Mouse (Mus musculus): ENCODE measurements around the gene Tpk1. TPM values are rescaled to one million over a fixed set of nuclear protein-coding genes. Genes with fewer than 3 reads are reported as not detected.
A peak's percentile ranks its signal among the peaks of the same experiment; 100 is the strongest.

Gene Tpk1
- polyA plus RNA-seq (2014; fragmentation: Nextera tagmentation; extraction: Ambion mirVana) = 4.9 and 6.0 TPM in 2 replicates

DNA sequence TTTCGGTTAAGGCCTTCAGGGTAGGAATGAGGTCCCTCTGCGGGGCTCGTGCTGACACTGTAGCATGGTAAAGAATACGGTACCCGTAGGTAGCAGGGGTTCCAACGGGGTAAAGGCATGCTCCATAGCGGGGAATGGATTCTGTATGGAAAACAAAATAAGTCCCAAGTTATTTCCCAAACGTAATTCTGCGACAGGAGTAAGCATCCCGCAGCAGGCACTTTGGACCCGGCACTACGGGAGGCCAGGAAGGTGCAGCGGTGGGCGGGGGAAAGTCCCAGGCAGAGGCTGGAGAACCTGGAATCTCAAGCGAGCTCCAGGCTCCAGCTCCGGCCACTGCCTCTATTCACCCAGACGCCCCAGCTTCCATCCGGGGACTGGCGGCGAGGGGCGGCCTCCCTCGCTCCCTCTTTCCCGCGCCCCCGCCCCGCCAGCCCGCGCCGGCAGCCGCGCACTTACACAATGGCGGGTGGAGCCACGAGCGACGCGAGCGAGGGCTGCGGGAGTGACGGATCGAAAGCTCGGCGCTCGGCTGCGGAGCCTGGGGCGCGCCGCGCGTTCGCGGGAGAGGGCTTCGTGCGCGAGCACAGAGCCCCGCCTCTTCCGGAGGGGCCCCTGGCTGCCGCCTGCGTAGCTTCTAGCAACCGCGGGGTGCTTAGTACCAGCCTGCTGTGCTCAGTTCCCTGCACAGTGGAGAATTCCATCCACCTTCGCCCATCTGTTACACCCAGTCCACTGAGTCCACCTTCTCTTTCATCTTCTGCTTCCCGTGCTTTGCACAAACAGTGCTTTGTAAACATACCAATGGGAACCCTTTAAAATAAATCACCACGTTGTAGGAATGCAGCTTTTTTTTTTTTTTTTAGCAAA is at the start of gene Tpk1:
Gene Tpk1 (minus strand): TSS at position 602 of the 870 bp plus-strand sequence.
- peak within 1 kb of the TSS; percentile 86 for H3K27ac ChIP-seq (ENCODE audit: low read depth, low read length)
- under 1% methylated on average over 59 of the region's 63 CpGs for WGBS
- H3K4me3 ChIP-seq (ENCODE audit: low read depth, low read length) = peak within 1 kb of the TSS; percentile 54
- ATAC-seq (ENCODE audit: low FRiP score) (peak; percentile 99), DNase-seq (ENCODE audit: low spot score, missing footprints) (peak; percentile 100)
- no peaks in the 10 kb centered on the region for H3K27me3 ChIP-seq (ENCODE audit: control insufficient read depth, insufficient read depth, low read length)
- H3K36me3 ChIP-seq (ENCODE audit: control insufficient read depth, insufficient read depth, low read length) = no peaks in the 10 kb centered on the region
- H3K4me1 ChIP-seq (ENCODE audit: control insufficient read depth, insufficient read depth, low read length) = peaks cover 2% of the 10 kb centered on the region; the same call in 1 of the 2 replicates
- no peaks in the 10 kb centered on the region for H3K9me3 ChIP-seq (ENCODE audit: control insufficient read depth, low read length)
- peak within 1 kb of the TSS; percentile 83 for H3K9ac ChIP-seq (ENCODE audit: low read length)
- H3K4me2 ChIP-seq = peak within 1 kb of the TSS; percentile 49

DNA sequence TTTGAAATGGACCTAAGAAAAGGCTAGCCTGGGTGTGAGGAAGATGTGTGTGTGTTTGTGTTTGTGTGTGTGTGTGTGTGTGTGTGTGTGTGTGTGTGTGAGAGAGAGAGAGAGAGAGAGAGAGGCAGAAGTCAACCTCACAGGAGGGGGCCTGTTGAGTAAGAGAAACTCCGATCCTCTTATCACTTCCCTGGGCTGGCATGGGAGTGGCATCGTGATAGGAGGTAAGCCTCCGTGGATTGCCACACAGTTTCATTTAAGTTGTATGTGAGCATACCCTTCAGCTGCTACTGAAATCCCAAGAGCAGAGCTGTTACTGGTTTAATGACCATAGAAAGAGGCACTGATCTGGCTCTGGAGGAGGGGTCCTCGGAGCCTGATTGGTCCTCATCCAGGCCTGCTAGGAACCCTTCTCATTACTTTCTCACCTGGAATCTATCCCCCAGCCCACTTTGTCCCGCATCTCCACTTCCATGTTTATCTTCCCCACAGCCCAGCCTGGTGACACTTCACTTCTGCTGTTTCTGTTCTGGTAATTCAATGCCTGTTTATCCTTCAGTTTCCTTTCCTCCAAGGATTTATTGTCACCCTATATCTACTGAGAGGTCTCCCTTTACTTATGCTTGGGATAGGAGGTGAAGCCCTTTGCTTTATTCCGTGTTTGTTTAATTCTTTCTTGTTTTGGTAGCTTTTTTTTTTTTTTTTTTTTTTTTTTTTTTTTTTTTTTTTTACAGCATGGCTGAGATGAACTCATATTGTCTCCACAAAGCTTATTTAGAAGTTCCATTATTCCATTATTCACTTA is 36.9 kb upstream of the Tpk1 start:
- H3K4me3 ChIP-seq (ENCODE audit: low read depth, low read length) = no peak overlapping the region
- H3K4me1 ChIP-seq (ENCODE audit: control insufficient read depth, insufficient read depth, low read length) = no peaks in the 10 kb centered on the region
- 81% methylated on average over 6 of the region's 6 CpGs for WGBS
- H3K27me3 ChIP-seq (ENCODE audit: control insufficient read depth, insufficient read depth, low read length) = no peaks in the 10 kb centered on the region
- H3K27ac ChIP-seq (ENCODE audit: low read depth, low read length) = no peak overlapping the region
- no peak overlapping the region for H3K9ac ChIP-seq (ENCODE audit: low read length)
- ATAC-seq (ENCODE audit: low FRiP score) (no peak), DNase-seq (ENCODE audit: low spot score, missing footprints) (no peak)
- no peaks in the 10 kb centered on the region for H3K9me3 ChIP-seq (ENCODE audit: control insufficient read depth, low read length)
- H3K36me3 ChIP-seq (ENCODE audit: control insufficient read depth, insufficient read depth, low read length) = no peaks in the 10 kb centered on the region
- H3K4me2 ChIP-seq = no peak overlapping the region

DNA sequence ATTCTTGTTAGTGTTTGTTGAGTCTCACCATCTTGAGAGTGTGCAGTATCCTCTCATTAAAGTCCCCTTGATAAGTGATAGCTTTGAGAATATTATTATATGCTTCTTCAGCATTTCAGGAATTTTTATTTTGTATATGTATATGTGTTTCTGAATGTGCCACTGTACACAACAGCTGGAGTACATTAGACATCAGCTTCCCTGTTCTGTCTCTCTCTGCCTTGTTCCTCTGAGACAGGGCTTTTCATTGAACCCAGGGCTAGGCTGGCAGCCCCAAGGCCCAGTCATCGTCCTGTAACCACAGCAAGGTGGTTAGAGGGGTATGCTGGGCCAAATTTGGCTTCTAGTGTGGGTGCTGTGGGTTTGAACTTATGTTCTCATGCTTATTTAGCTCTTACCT is 25.8 kb upstream of the Tpk1 start:
- Histone ChIP-seq H3K27me3 (ENCODE audit: control insufficient read depth, insufficient read depth, low read length) (no peaks in the 10 kb centered on the region), H3K4me2 (no peak overlapping the region), H3K4me3 (ENCODE audit: low read depth, low read length) (no peak overlapping the region), H3K27ac (ENCODE audit: low read depth, low read length) (no peak overlapping the region), H3K9ac (ENCODE audit: low read length) (no peak overlapping the region), H3K4me1 (ENCODE audit: control insufficient read depth, insufficient read depth, low read length) (no peaks in the 10 kb centered on the region), H3K36me3 (ENCODE audit: control insufficient read depth, insufficient read depth, low read length) (no peaks in the 10 kb centered on the region), H3K9me3 (ENCODE audit: control insufficient read depth, low read length) (no peaks in the 10 kb centered on the region)
- WGBS = 91% methylated on average over 1 of the region's 1 CpGs
- ATAC-seq (ENCODE audit: low FRiP score) = no peak
- DNase-seq (ENCODE audit: low spot score, missing footprints) = no peak

DNA sequence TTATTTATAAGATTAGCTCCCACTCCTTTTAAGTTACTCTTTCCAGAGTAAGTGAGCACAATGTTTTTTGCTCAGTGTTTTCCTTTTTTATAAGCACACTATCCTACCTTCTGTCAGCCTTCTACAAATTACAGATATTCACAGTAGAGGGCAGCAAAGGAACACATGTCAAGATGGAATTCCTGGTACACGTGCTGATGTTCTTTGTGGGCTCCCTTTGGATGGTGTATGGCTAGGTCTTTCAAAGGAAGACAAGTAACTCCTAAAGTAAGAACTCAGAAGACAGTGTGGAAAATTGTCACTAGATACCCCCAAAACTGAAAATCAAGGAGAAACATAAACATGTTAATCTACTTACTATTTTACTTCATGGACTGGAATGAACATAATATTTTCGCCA is 19.9 kb upstream of the Tpk1 start:
- Histone ChIP-seq H3K4me2 (no peak overlapping the region), H3K4me3 (ENCODE audit: low read depth, low read length) (no peak overlapping the region), H3K4me1 (ENCODE audit: control insufficient read depth, insufficient read depth, low read length) (no peaks in the 10 kb centered on the region), H3K9ac (ENCODE audit: low read length) (no peak overlapping the region), H3K36me3 (ENCODE audit: control insufficient read depth, insufficient read depth, low read length) (no peaks in the 10 kb centered on the region), H3K27me3 (ENCODE audit: control insufficient read depth, insufficient read depth, low read length) (no peaks in the 10 kb centered on the region), H3K27ac (ENCODE audit: low read depth, low read length) (no peak overlapping the region), H3K9me3 (ENCODE audit: control insufficient read depth, low read length) (no peaks in the 10 kb centered on the region)
- WGBS = 51% methylated on average over 2 of the region's 2 CpGs
- peak; percentile 82 for DNase-seq (ENCODE audit: low spot score, missing footprints)
- peak; percentile 80 for ATAC-seq (ENCODE audit: low FRiP score)

DNA sequence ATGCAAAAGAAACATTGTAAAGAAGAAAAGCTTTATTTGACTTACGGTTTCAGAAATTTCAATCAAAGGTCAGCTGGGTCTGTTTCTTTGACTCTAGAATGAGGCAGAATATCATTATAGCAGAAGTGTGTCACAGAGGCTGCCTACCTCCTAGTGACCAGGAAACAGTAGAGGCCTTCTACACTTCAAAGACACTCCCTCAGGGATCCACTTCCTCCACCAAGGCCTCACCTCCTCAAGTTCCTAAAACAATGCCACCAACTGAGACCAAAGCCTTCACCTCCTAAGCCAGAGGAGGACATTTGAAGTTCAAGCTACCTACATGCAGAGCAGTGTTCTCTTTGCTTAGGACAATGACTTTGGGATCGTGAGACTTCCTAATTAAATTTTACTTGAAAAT is 16.5 kb upstream of the Tpk1 start:
- no peaks in the 10 kb centered on the region for H3K9me3 ChIP-seq (ENCODE audit: control insufficient read depth, low read length)
- no peak overlapping the region for H3K4me2 ChIP-seq
- no peak overlapping the region for H3K27ac ChIP-seq (ENCODE audit: low read depth, low read length)
- DNase-seq (ENCODE audit: low spot score, missing footprints) (peak; percentile 74), ATAC-seq (ENCODE audit: low FRiP score) (no peak)
- WGBS = 47% methylated on average over 2 of the region's 2 CpGs
- H3K4me1 ChIP-seq (ENCODE audit: control insufficient read depth, insufficient read depth, low read length) = no peaks in the 10 kb centered on the region
- no peak overlapping the region for H3K9ac ChIP-seq (ENCODE audit: low read length)
- no peak overlapping the region for H3K4me3 ChIP-seq (ENCODE audit: low read depth, low read length)
- H3K36me3 ChIP-seq (ENCODE audit: control insufficient read depth, insufficient read depth, low read length) = no peaks in the 10 kb centered on the region
- H3K27me3 ChIP-seq (ENCODE audit: control insufficient read depth, insufficient read depth, low read length) = no peaks in the 10 kb centered on the region

DNA sequence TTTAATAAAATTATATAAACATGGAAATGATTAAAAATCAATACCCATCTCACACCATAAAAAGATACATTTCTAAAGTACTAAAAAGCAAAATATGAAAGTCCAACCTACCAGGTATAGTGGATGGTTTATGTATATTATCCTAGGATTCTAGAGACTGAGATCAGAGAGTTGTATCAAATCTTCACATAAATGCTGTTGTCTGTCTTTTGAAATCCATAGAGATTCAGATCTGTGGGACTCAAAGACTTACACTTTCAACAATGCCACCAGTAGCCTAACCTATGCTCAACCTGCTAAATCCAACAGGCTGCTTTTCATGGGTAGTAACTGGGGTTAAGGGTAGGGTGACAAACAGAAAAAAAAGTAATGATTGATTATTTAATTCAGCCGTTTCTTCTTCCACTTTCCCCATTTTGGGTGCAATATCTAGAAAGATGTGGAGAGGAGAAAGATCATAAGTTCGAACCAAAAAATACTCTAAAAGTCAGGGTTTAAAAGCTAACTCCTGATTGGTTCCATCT is 12.7 kb upstream of the Tpk1 start:
- H3K4me3 ChIP-seq (ENCODE audit: low read depth, low read length) = no peak overlapping the region
- no peaks in the 10 kb centered on the region for H3K4me1 ChIP-seq (ENCODE audit: control insufficient read depth, insufficient read depth, low read length)
- H3K27ac ChIP-seq (ENCODE audit: low read depth, low read length) = no peak overlapping the region
- H3K4me2 ChIP-seq = no peak overlapping the region
- no peaks in the 10 kb centered on the region for H3K36me3 ChIP-seq (ENCODE audit: control insufficient read depth, insufficient read depth, low read length)
- 99% methylated on average over 2 of the region's 2 CpGs for WGBS
- no peak for ATAC-seq (ENCODE audit: low FRiP score)
- no peaks in the 10 kb centered on the region for H3K9me3 ChIP-seq (ENCODE audit: control insufficient read depth, low read length)
- peak; percentile 45 for DNase-seq (ENCODE audit: low spot score, missing footprints)
- no peaks in the 10 kb centered on the region for H3K27me3 ChIP-seq (ENCODE audit: control insufficient read depth, insufficient read depth, low read length)
- no peak overlapping the region for H3K9ac ChIP-seq (ENCODE audit: low read length)

DNA sequence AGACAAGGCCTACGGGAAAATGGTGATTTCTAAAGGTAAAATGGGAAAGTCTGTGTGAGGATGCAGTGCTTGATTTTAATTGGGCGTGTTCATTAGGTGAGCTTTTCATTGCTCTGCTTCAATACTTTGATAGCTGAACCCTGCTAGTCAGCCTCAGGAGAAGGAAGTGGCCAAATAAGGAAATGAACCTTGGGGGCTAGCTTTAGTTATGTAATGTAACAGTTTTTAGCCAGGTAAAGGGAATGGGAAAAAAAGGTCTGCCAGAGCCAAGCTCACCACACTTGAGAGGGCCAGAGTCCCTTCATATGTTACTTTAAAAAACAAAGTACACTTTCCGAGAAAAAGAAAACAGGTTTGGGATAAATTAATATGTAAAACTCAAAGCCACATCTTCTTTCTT is 11.5 kb upstream of the Tpk1 start:
- no peaks in the 10 kb centered on the region for H3K9me3 ChIP-seq (ENCODE audit: control insufficient read depth, low read length)
- DNase-seq (ENCODE audit: low spot score, missing footprints) (peak; percentile 62), ATAC-seq (ENCODE audit: low FRiP score) (no peak)
- no peaks in the 10 kb centered on the region for H3K4me1 ChIP-seq (ENCODE audit: control insufficient read depth, insufficient read depth, low read length)
- H3K27me3 ChIP-seq (ENCODE audit: control insufficient read depth, insufficient read depth, low read length) = no peaks in the 10 kb centered on the region
- no peak overlapping the region for H3K27ac ChIP-seq (ENCODE audit: low read depth, low read length)
- H3K4me2 ChIP-seq = no peak overlapping the region
- WGBS = 83% methylated on average over 3 of the region's 3 CpGs
- no peaks in the 10 kb centered on the region for H3K36me3 ChIP-seq (ENCODE audit: control insufficient read depth, insufficient read depth, low read length)
- H3K9ac ChIP-seq (ENCODE audit: low read length) = no peak overlapping the region
- no peak overlapping the region for H3K4me3 ChIP-seq (ENCODE audit: low read depth, low read length)

DNA sequence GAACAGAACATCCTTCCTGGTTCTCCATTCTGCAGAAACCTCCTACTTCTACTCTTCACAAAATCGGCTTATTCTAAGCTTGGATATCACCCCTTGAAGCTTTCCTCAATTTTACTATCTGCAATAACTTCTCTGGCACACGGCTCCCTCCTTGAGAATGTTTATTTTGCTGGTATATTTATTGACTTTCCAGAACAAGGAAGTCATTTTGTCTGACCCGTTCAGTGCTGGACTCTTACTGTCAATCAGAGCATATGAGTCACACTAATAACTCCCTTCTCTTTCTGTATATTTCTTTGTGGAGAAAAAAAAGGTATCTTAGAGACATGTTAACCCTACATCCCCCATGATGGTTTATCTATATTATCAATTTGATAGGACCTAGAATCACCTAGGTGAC is 10.1 kb upstream of the Tpk1 start:
- 81% methylated on average over 3 of the region's 3 CpGs for WGBS
- no peaks in the 10 kb centered on the region for H3K4me1 ChIP-seq (ENCODE audit: control insufficient read depth, insufficient read depth, low read length)
- no peaks in the 10 kb centered on the region for H3K36me3 ChIP-seq (ENCODE audit: control insufficient read depth, insufficient read depth, low read length)
- H3K4me3 ChIP-seq (ENCODE audit: low read depth, low read length) = no peak overlapping the region
- no peak overlapping the region for H3K9ac ChIP-seq (ENCODE audit: low read length)
- no peaks in the 10 kb centered on the region for H3K27me3 ChIP-seq (ENCODE audit: control insufficient read depth, insufficient read depth, low read length)
- no peak for ATAC-seq (ENCODE audit: low FRiP score)
- peak; percentile 39 for DNase-seq (ENCODE audit: low spot score, missing footprints)
- H3K27ac ChIP-seq (ENCODE audit: low read depth, low read length) = no peak overlapping the region
- H3K4me2 ChIP-seq = no peak overlapping the region
- no peaks in the 10 kb centered on the region for H3K9me3 ChIP-seq (ENCODE audit: control insufficient read depth, low read length)
